Mouse (Mus musculus) MEL (cell line): ENCODE measurements around the gene Ccdc188. TPM values are rescaled to one million over a fixed set of nuclear protein-coding genes. Genes with fewer than 3 reads are reported as not detected.

Source experiments
- DNase-seq: peaks from one replicate; pipeline ENCODE4 v3.0.0; 2011; ENCODE audit warnings: low read depth, low spot score
- H3K27ac ChIP-seq: 2 replicates; pipeline ENCODE4 v1.5.1; 2012; ENCODE audit warnings: low read depth, mild to moderate bottlenecking, control low read depth, low read length, moderate library complexity; ENCODE audit not compliant: control insufficient read depth
- H3K27me3 ChIP-seq, 2 experiments: fragments of 150-350 bp in 1 of 2; sonication (generic) in 1 of 2; 2 replicates each; pipeline ENCODE4 v1.6.1; 2012; ENCODE audit warnings: low read length in 2 of 2, mild to moderate bottlenecking in 2 of 2, improper control_type of control experiment in 1 of 2, moderate library complexity in 1 of 2; ENCODE audit not compliant: insufficient read depth in 2 of 2, control insufficient read depth in 1 of 2
- H3K36me3 ChIP-seq, 2 experiments: 2 replicates each; pipeline ENCODE4 v1.6.1; 2012 to 2014; ENCODE audit warnings: low read length in 2 of 2, improper control_type of control experiment in 1 of 2, inconsistent platforms in 1 of 2, mild to moderate bottlenecking in 1 of 2; ENCODE audit not compliant: insufficient read depth in 2 of 2, control insufficient read depth in 1 of 2
- H3K4me1 ChIP-seq, 2 experiments: fragments of 150-350 bp in 1 of 2; sonication (generic) in 1 of 2; 2 replicates each; pipeline ENCODE4 v1.6.1; 2012; ENCODE audit warnings: low read length in 2 of 2, improper control_type of control experiment in 1 of 2, mild to moderate bottlenecking in 1 of 2; ENCODE audit not compliant: insufficient read depth in 2 of 2, control insufficient read depth in 1 of 2
- H3K4me3 ChIP-seq, 2 experiments: fragments of 150-350 bp in 1 of 2; sonication (generic) in 1 of 2; 2 replicates each; pipeline ENCODE4 v1.5.1; 2012; ENCODE audit warnings: low read depth in 2 of 2, low read length in 2 of 2, mild to moderate bottlenecking in 2 of 2, moderate library complexity in 2 of 2, control low read depth in 1 of 2, improper control_type of control experiment in 1 of 2; ENCODE audit not compliant: control insufficient read depth in 1 of 2, insufficient read depth in 1 of 2
- H3K79me2 ChIP-seq: 2 replicates; pipeline ENCODE4 v1.6.1; 2012; ENCODE audit warnings: mild to moderate bottlenecking, low read length, moderate library complexity; ENCODE audit not compliant: control insufficient read depth, poor library complexity, insufficient read depth
- H3K9ac ChIP-seq: 2 replicates; pipeline ENCODE4 v1.6.1; 2012; ENCODE audit warnings: low read depth, mild to moderate bottlenecking, control low read depth, low read length, moderate library complexity; ENCODE audit not compliant: control insufficient read depth, poor library complexity, severe bottlenecking
- H3K9me3 ChIP-seq: fragments of 150-350 bp; sonication (generic); replicated peaks from 2 replicates; pipeline ENCODE4 v1.6.1; 2012; ENCODE audit warnings: mild to moderate bottlenecking, low read length, improper control_type of control experiment, moderate library complexity; ENCODE audit not compliant: insufficient read depth
- BHLHE40 ChIP-seq: IDR thresholded peaks from 2 replicates; pipeline ENCODE4 v1.6.1; 2012; ENCODE audit warnings: low read depth, mild to moderate bottlenecking, inconsistent platforms, low read length, improper control_type of control experiment, borderline replicate concordance
- CHD1 ChIP-seq: IDR thresholded peaks from 2 replicates; pipeline ENCODE4 v1.6.1; 2012; ENCODE audit warnings: low read depth, mild to moderate bottlenecking, inconsistent platforms, low read length, improper control_type of control experiment
- CHD2 ChIP-seq: IDR thresholded peaks from 2 replicates; pipeline ENCODE4 v1.6.1; 2011; ENCODE audit warnings: low read length, improper control_type of control experiment
- CTCF ChIP-seq, 3 experiments: IDR thresholded peaks in 2 of 3; conservative IDR thresholded peaks in 1 of 3; 2 replicates each; pipeline ENCODE4 v1.5.1; 2011 to 2012; ENCODE audit warnings: low read length in 3 of 3, low read depth in 2 of 3, mild to moderate bottlenecking in 2 of 3, improper control_type of control experiment in 1 of 3, inconsistent platforms in 1 of 3, mixed read lengths in 1 of 3, moderate library complexity in 1 of 3; ENCODE audit not compliant: control insufficient read depth in 1 of 3, insufficient read depth in 1 of 3, poor library complexity in 1 of 3, severe bottlenecking in 1 of 3
- E2F4 ChIP-seq: IDR thresholded peaks from 2 replicates; pipeline ENCODE4 v1.6.1; 2011; ENCODE audit warnings: low read depth, low read length, improper control_type of control experiment, borderline replicate concordance
- ELF1 ChIP-seq: IDR thresholded peaks from 2 replicates; pipeline ENCODE4 v1.6.1; 2014; ENCODE audit warnings: low read depth, mild to moderate bottlenecking, inconsistent platforms, low read length, improper control_type of control experiment, moderate library complexity
- EP300 ChIP-seq, 2 experiments: IDR thresholded peaks; 2 replicates each; pipeline ENCODE4 v1.6.1; 2011; ENCODE audit warnings: improper control_type of control experiment in 2 of 2, low read length in 2 of 2, low read depth in 1 of 2, mild to moderate bottlenecking in 1 of 2
- ETS1 ChIP-seq: IDR thresholded peaks from 2 replicates; pipeline ENCODE4 v1.6.1; 2012; ENCODE audit warnings: low read depth, mild to moderate bottlenecking, inconsistent platforms, low read length, improper control_type of control experiment, moderate library complexity
- GABPA ChIP-seq: IDR thresholded peaks from 2 replicates; pipeline ENCODE4 v1.6.1; 2012; ENCODE audit warnings: low read depth, mild to moderate bottlenecking, inconsistent platforms, low read length, improper control_type of control experiment, moderate library complexity
- GATA1 ChIP-seq: IDR thresholded peaks from 2 replicates; pipeline ENCODE4 v1.6.1; 2011; ENCODE audit warnings: low read depth, low read length, improper control_type of control experiment
- HCFC1 ChIP-seq: IDR thresholded peaks from 2 replicates; pipeline ENCODE4 v1.6.1; 2012; ENCODE audit warnings: low read depth, mild to moderate bottlenecking, inconsistent platforms, low read length, improper control_type of control experiment, moderate library complexity
- JUND ChIP-seq: IDR thresholded peaks from 2 replicates; pipeline ENCODE4 v1.6.1; 2011; ENCODE audit warnings: low read depth, mild to moderate bottlenecking, improper control_type of control experiment, low read length
- KAT2A ChIP-seq: conservative IDR thresholded peaks from 2 replicates; pipeline ENCODE4 v1.6.1; 2012; ENCODE audit warnings: low read depth, low read length, improper control_type of control experiment, inconsistent platforms
- MAFK ChIP-seq: IDR thresholded peaks from 2 replicates; pipeline ENCODE4 v1.6.1; 2011; ENCODE audit warnings: low read depth, mild to moderate bottlenecking, low read length, improper control_type of control experiment, borderline replicate concordance
- MAX ChIP-seq: IDR thresholded peaks from 2 replicates; pipeline ENCODE4 v1.6.1; 2011; ENCODE audit warnings: low read length, improper control_type of control experiment
- MAZ ChIP-seq: IDR thresholded peaks from 2 replicates; pipeline ENCODE4 v1.6.1; 2012; ENCODE audit warnings: low read depth, mild to moderate bottlenecking, inconsistent platforms, low read length, improper control_type of control experiment
- MEF2A ChIP-seq: IDR thresholded peaks from 2 replicates; pipeline ENCODE4 v1.6.1; 2014; ENCODE audit warnings: low read depth, mild to moderate bottlenecking, inconsistent platforms, low read length, improper control_type of control experiment; ENCODE audit not compliant: poor library complexity, insufficient replicate concordance, severe bottlenecking; ENCODE audit errors: extremely low read depth
- MXI1 ChIP-seq: IDR thresholded peaks from 2 replicates; pipeline ENCODE4 v1.6.1; 2011; ENCODE audit warnings: mild to moderate bottlenecking, low read depth, low read length, improper control_type of control experiment
- MYC ChIP-seq: IDR thresholded peaks from 2 replicates; pipeline ENCODE4 v1.6.1; 2011; ENCODE audit warnings: low read depth, mild to moderate bottlenecking, low read length, improper control_type of control experiment, moderate library complexity
- NELFE ChIP-seq: IDR thresholded peaks from 2 replicates; pipeline ENCODE4 v1.6.1; 2011; ENCODE audit warnings: low read depth, low read length, improper control_type of control experiment
- NRF1 ChIP-seq: IDR thresholded peaks from 2 replicates; pipeline ENCODE4 v1.6.1; 2014; ENCODE audit warnings: low read depth, mild to moderate bottlenecking, inconsistent platforms, low read length, improper control_type of control experiment, moderate library complexity; ENCODE audit not compliant: poor library complexity, insufficient read depth, severe bottlenecking
- POLR2A ChIP-seq, 2 experiments: IDR thresholded peaks; 2 replicates each; pipeline ENCODE4 v1.6.1; 2011 to 2012; ENCODE audit warnings: low read length in 2 of 2, mild to moderate bottlenecking in 2 of 2, control low read depth in 1 of 2, improper control_type of control experiment in 1 of 2, low read depth in 1 of 2, moderate library complexity in 1 of 2; ENCODE audit not compliant: control insufficient read depth in 1 of 2, insufficient read depth in 1 of 2, poor library complexity in 1 of 2
- POLR2AphosphoS2 ChIP-seq: IDR thresholded peaks from 2 replicates; pipeline ENCODE4 v1.6.1; 2011; ENCODE audit warnings: low read length, improper control_type of control experiment
- POLR2AphosphoS5 ChIP-seq: IDR thresholded peaks from 2 replicates; pipeline ENCODE4 v1.6.1; 2012; ENCODE audit warnings: low read depth, borderline replicate concordance, mild to moderate bottlenecking, inconsistent platforms, low read length, moderate library complexity, mixed read lengths
- RAD21 ChIP-seq: IDR thresholded peaks from 2 replicates; pipeline ENCODE4 v1.6.1; 2011; ENCODE audit warnings: mild to moderate bottlenecking, low read depth, low read length, improper control_type of control experiment
- RCOR1 ChIP-seq: IDR thresholded peaks from 2 replicates; pipeline ENCODE4 v1.6.1; 2012; ENCODE audit warnings: low read depth, mild to moderate bottlenecking, inconsistent platforms, low read length, improper control_type of control experiment
- SIN3A ChIP-seq: IDR thresholded peaks from 2 replicates; pipeline ENCODE4 v1.6.1; 2012; ENCODE audit warnings: low read length, improper control_type of control experiment, inconsistent platforms
- SMC3 ChIP-seq: IDR thresholded peaks from 2 replicates; pipeline ENCODE4 v1.6.1; 2011; ENCODE audit warnings: low read depth, low read length, improper control_type of control experiment
- TAL1 ChIP-seq: IDR thresholded peaks from 2 replicates; pipeline ENCODE4 v1.6.1; 2012; ENCODE audit warnings: mild to moderate bottlenecking, inconsistent platforms, low read length, moderate library complexity, mixed read lengths
- TBP ChIP-seq: IDR thresholded peaks from 2 replicates; pipeline ENCODE4 v1.8.0; 2011; ENCODE audit warnings: low read depth, low read length, improper control_type of control experiment
- TCF12 ChIP-seq: IDR thresholded peaks from 2 replicates; pipeline ENCODE4 v1.6.1; 2014; ENCODE audit warnings: low read depth, mild to moderate bottlenecking, inconsistent platforms, low read length, improper control_type of control experiment, moderate library complexity
- UBTF ChIP-seq: IDR thresholded peaks from 2 replicates; pipeline ENCODE4 v1.6.1; 2012; ENCODE audit warnings: low read depth, mild to moderate bottlenecking, inconsistent platforms, low read length, improper control_type of control experiment, moderate library complexity, borderline replicate concordance; ENCODE audit not compliant: insufficient read depth
- USF1 ChIP-seq: IDR thresholded peaks from 2 replicates; pipeline ENCODE4 v1.6.1; 2014; ENCODE audit warnings: low read depth, mild to moderate bottlenecking, inconsistent platforms, low read length, improper control_type of control experiment, moderate library complexity
- USF2 ChIP-seq, 2 experiments: IDR thresholded peaks; 2 replicates each; pipeline ENCODE4 v1.6.1; 2011 to 2012; ENCODE audit warnings: improper control_type of control experiment in 2 of 2, low read length in 2 of 2, borderline replicate concordance in 1 of 2, inconsistent platforms in 1 of 2, low read depth in 1 of 2, mild to moderate bottlenecking in 1 of 2; ENCODE audit not compliant: insufficient read depth in 1 of 2
- ZC3H11A ChIP-seq: IDR thresholded peaks from 2 replicates; pipeline ENCODE4 v1.6.1; 2012; ENCODE audit warnings: low read depth, mild to moderate bottlenecking, inconsistent platforms, low read length, improper control_type of control experiment
- ZKSCAN1 ChIP-seq: IDR thresholded peaks from 2 replicates; pipeline ENCODE4 v1.6.1; 2012; ENCODE audit warnings: low read depth, mild to moderate bottlenecking, inconsistent platforms, low read length, improper control_type of control experiment, moderate library complexity
- ZMIZ1 ChIP-seq: IDR thresholded peaks from 2 replicates; pipeline ENCODE4 v1.6.1; 2012; ENCODE audit warnings: low read depth, mild to moderate bottlenecking, inconsistent platforms, low read length, improper control_type of control experiment, moderate library complexity
- ZNF384 ChIP-seq: IDR thresholded peaks from 2 replicates; pipeline ENCODE4 v1.6.1; 2012; ENCODE audit warnings: low read depth, mild to moderate bottlenecking, inconsistent platforms, low read length, improper control_type of control experiment
- polyA plus RNA-seq, 2 experiments: library from polyadenylated mRNA; stranded (reverse) in 1 of 2; unstranded in 1 of 2; fragments of >175 nt in 1 of 2; fragments of >200 nt in 1 of 2; gene quantifications; 2 replicates each; pipeline versions ENCODE4 v1.2.1 to v1.2.4; 2012; ENCODE audit warnings: low replicate concordance in 2 of 2, low read depth in 1 of 2; ENCODE audit not compliant: insufficient read length in 2 of 2, insufficient read depth in 1 of 2, missing spikeins in 1 of 2
- total RNA-seq: library from RNA; depleted of rRNA; stranded (reverse); fragments of 300-350 nt; gene quantifications from 2 replicates; pipeline ENCODE4 v1.2.3, GENCODE M21; 2012

The Ccdc188 gene
- total and polyA plus RNA-seq, 3 experiments = not detected

- Histone ChIP-seq H3K4me3 (no peak overlapping the region), H3K4me1 (peaks cover 1 to 9% of the 10 kb centered on the region in 2 experiments; a peak in 3 of 4 replicates), H3K27me3 (no peaks in the 10 kb centered on the region), H3K36me3 (peaks cover 0 to 9% of the 10 kb centered on the region in 2 experiments; a peak in 2 of 4 replicates), H3K27ac (no peak overlapping the region), H3K9ac (no peak overlapping the region), H3K79me2 (no peaks in the 10 kb centered on the region), H3K9me3 (no peaks in the 10 kb centered on the region)
- DNase-seq = peak; percentile 78
- TF ChIP-seq MYC (peak; percentile 86), ELF1 (no peak; the same call in 1 of the 2 replicates), UBTF (no peak), JUND (0 out of 2 replicates have a peak, but pooled peaks have one; percentile 46), CHD1 (no peak), CTCF (IDR thresholded peaks at IDR 0.05 in 2 of 3, conservative IDR thresholded peaks at IDR 0.05 in 1 of 3; ENCODE audit: control insufficient read depth in 1 of 3, insufficient read depth in 1 of 3, low read depth in 2 of 3, low read length in 3 of 3, poor library complexity in 1 of 3, severe bottlenecking in 1 of 3) (no peak), ZKSCAN1 (no peak), MAFK (no peak), MAZ (no peak), ZNF384 (no peak), MXI1 (peak; percentile 70), CHD2 (no peak), POLR2AphosphoS5 (no peak), ZMIZ1 (no peak), ZC3H11A (no peak), MEF2A (no peak), KAT2A (no peak), EP300 (IDR thresholded peaks at IDR 0.05; ENCODE audit: low read depth in 1 of 2, low read length in 2 of 2) (peak in 1 of 2 experiments; percentile 26; a peak in 1 of 4 replicates), SIN3A (peak; percentile 42; the same call in 1 of the 2 replicates), RCOR1 (no peak), USF2 (IDR thresholded peaks at IDR 0.05; ENCODE audit: borderline replicate concordance in 1 of 2, insufficient read depth in 1 of 2, low read depth in 1 of 2, low read length in 2 of 2) (no peak), HCFC1 (no peak), USF1 (peak; percentile 64), POLR2AphosphoS2 (no peak), TAL1 (no peak), E2F4 (no peak), TBP (no peak), RAD21 (no peak), ETS1 (no peak), SMC3 (no peak), NELFE (0 out of 2 replicates have a peak, but pooled peaks have one; percentile 43), POLR2A (IDR thresholded peaks at IDR 0.05; ENCODE audit: control insufficient read depth in 1 of 2, insufficient read depth in 1 of 2, low read depth in 1 of 2, low read length in 2 of 2, poor library complexity in 1 of 2) (no peak), TCF12 (no peak), NRF1 (no peak), GATA1 (no peak), GABPA (no peak), BHLHE40 (no peak), MAX (peak; percentile 90)
Measured at GRCm38 (mm10) chr16:18182766-18183165, 34.9 kb upstream of the Ccdc188 start.
